Mouse (Mus musculus) liver, embryonic 15.5 days (tissue): ENCODE data around the gene Olfr599. TPM values are rescaled to one million over a fixed set of nuclear protein-coding genes. Genes with fewer than 3 reads are reported as not detected.
"Not testable (repeated sequence)": the region's sequence is repeated elsewhere in the genome, so short reads cannot be mapped to it uniquely, and the experiment has no call there.

ENCODE experiments used
- ATAC-seq: fragments of 200-750 bp; cut with Nextera tagmentation; 2 replicates; pipeline ENCODE4 v1.8.0; 2017; ENCODE audit warnings: moderate number of reproducible peaks, mild to moderate bottlenecking, moderate library complexity; ENCODE audit not compliant: insufficient read depth
- H3K27ac ChIP-seq: fragments of 300-500 bp; sonication (generic); replicated peaks from 2 replicates; pipeline ENCODE4 v1.5.1; 2015; ENCODE audit warnings: mild to moderate bottlenecking, inconsistent platforms
- H3K27me3 ChIP-seq: fragments of 300-500 bp; sonication (generic); 2 replicates; pipeline ENCODE4 v1.6.1; 2015; ENCODE audit warnings: mild to moderate bottlenecking, inconsistent platforms
- H3K36me3 ChIP-seq: fragments of 300-500 bp; sonication (generic); replicated peaks from 2 replicates; pipeline ENCODE4 v1.6.1; 2015; ENCODE audit warnings: moderate library complexity, mild to moderate bottlenecking, inconsistent platforms
- H3K4me1 ChIP-seq: fragments of 300-500 bp; sonication (generic); replicated peaks from 2 replicates; pipeline ENCODE4 v1.6.1; 2015; ENCODE audit warnings: inconsistent platforms
- H3K4me2 ChIP-seq: fragments of 300-500 bp; sonication (generic); 2 replicates; pipeline ENCODE4 v1.6.1; 2015; ENCODE audit warnings: moderate library complexity, mild to moderate bottlenecking, inconsistent platforms
- H3K4me3 ChIP-seq: fragments of 300-500 bp; sonication (generic); replicated peaks from 2 replicates; pipeline ENCODE4 v1.5.1; 2015; ENCODE audit warnings: mild to moderate bottlenecking, inconsistent platforms
- H3K9ac ChIP-seq: fragments of 300-500 bp; sonication (generic); 2 replicates; pipeline ENCODE4 v1.6.1; 2015; ENCODE audit warnings: moderate library complexity, mild to moderate bottlenecking, inconsistent platforms
- H3K9me3 ChIP-seq: fragments of 300-500 bp; sonication (generic); replicated peaks from 2 replicates; pipeline ENCODE4 v1.6.1; 2016; ENCODE audit warnings: inconsistent platforms
- WGBS: fragments of 180-500 bp; shearing (Covaris S2); methylation state at CpG from one replicate; pipeline ENCODE4 v1.1.7; 2015; ENCODE audit warnings: mixed read lengths; ENCODE audit not compliant: insufficient replicate concordance; 5-methylcytosine and 5-hydroxymethylcytosine counted together
- polyA plus RNA-seq: library from polyadenylated mRNA; unstranded; fragments of >200 nt; fragmentation: Nextera tagmentation; extraction: Ambion mirVana; gene quantifications from 2 replicates; pipeline ENCODE4 v1.2.1, GENCODE M21; 2015

Olfr599 gene
- polyA plus RNA-seq, result not detected in 2 replicates

DNA sequence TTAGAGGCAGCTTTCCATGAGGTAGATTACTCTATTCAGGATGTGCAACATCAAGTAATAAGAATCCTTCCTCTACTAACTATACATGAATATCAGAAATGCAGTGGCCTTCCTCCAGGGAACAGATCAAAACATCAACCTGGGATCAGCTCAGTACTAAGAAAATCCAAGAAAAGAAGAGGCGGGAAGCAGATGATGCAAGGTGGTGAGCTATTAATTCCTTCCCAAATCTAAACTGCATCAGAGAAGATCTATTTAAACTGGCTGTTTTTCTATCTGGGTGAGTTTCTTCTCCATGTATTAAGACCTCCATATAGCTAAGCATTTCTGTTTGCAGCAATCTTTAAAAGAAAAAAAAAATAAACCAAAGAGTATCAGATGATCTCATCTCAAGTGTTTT is at the start of gene Olfr599:
TSS of gene Olfr599 (plus strand) at position 301 of the 400 bp plus-strand sequence.
- Histone ChIP-seq H3K4me2 (no peak within 1 kb of the TSS), H3K27me3 (no peaks in the 10 kb centered on the region), H3K27ac (no peak within 1 kb of the TSS), H3K4me1 (no peaks in the 10 kb centered on the region), H3K9ac (no peak within 1 kb of the TSS), H3K4me3 (no peak within 1 kb of the TSS), H3K36me3 (no peaks in the 10 kb centered on the region), H3K9me3 (no peaks in the 10 kb centered on the region)
- no peak for ATAC-seq
- 53% methylated on average over 1 of the region's 1 CpGs for WGBS

- not testable (repeated sequence) for ATAC-seq, H3K4me3 ChIP-seq, H3K9me3 ChIP-seq, H3K4me2 ChIP-seq, H3K4me1 ChIP-seq, H3K9ac ChIP-seq, H3K27ac ChIP-seq, H3K36me3 ChIP-seq, H3K27me3 ChIP-seq
- WGBS, result 78% methylated on average over 2 of the region's 2 CpGs
Measured at GRCm38 (mm10) chr7:103305348-103305747, 30.4 kb upstream of the Olfr599 start, which contains the start of gene Olfr596. Olfr596 (plus strand) TSS chr7:103305648.

DNA sequence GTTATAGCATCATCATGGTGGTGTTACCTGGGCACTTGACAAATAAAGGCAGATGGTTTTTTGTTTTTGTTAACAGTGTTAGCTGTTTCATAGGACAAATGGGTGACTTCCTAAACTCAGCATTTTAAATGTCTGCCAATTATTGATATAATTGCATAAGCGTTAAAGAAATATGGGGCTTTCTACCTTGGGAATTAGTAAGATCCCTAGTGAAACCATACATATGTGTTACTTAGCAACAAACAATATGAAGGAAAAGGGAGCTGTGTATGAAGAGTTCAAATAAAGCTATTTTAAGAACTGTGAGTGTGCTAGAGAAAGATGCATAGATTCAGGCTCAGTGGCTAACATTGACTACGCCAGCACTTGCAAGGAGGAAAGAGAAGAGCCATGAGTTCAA is 19.7 kb upstream of the Olfr599 start, which contains the start of gene Olfr597:
TSS of gene Olfr597 (plus strand) at position 301 of the 400 bp plus-strand sequence.
- H3K9me3 ChIP-seq, H3K4me3 ChIP-seq, ATAC-seq, H3K27me3 ChIP-seq, H3K9ac ChIP-seq, H3K36me3 ChIP-seq, H3K4me2 ChIP-seq, H3K27ac ChIP-seq, H3K4me1 ChIP-seq: not testable (repeated sequence)
- WGBS, result 56% methylated on average over 2 of the region's 2 CpGs

DNA sequence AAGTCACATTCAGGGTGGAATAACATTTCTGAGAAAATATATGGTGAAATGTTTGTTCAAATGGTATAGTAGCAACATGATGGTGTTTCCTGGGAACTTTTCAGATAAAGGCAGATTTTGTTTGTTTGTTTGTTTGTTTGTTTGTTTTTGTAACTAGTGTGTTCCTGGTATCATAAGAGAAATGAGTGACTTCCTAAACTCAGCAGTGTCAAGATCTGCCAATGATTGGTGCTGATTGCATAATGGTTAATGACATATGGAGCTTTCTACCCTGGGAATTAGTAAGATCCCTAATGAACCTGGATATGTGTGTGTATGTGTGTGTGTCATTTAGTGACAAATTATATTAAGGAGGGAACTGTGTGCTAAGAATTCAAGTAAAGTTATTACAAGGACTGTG is 12.4 kb upstream of the Olfr599 start, which contains the start of gene Olfr598:
TSS of gene Olfr598 (plus strand) at position 301 of the 400 bp plus-strand sequence.
- no peaks in the 10 kb centered on the region for H3K9me3 ChIP-seq
- H3K27ac ChIP-seq, result no peak within 1 kb of the TSS
- H3K4me2 ChIP-seq, result no peak within 1 kb of the TSS
- H3K4me3 ChIP-seq, result no peak within 1 kb of the TSS
- no peaks in the 10 kb centered on the region for H3K36me3 ChIP-seq
- H3K27me3 ChIP-seq, result no peaks in the 10 kb centered on the region
- no peak for ATAC-seq
- H3K9ac ChIP-seq, result no peak within 1 kb of the TSS
- H3K4me1 ChIP-seq, result no peaks in the 10 kb centered on the region

GRCm38 (mm10) chr7:103349569-103349968 is 13.9 kb downstream of the Olfr599 start, which contains the start of gene Olfr600:
Olfr600 (minus strand) TSS chr7:103349669.
- Histone ChIP-seq H3K27me3 (no peaks in the 10 kb centered on the region), H3K4me2 (no peak within 1 kb of the TSS), H3K4me1 (no peaks in the 10 kb centered on the region), H3K4me3 (no peak within 1 kb of the TSS), H3K36me3 (no peaks in the 10 kb centered on the region), H3K27ac (no peak within 1 kb of the TSS), H3K9me3 (no peaks in the 10 kb centered on the region), H3K9ac (no peak within 1 kb of the TSS)
- no peak for ATAC-seq

- Histone ChIP-seq H3K4me2 (no peak within 1 kb of the TSS), H3K4me1 (no peaks in the 10 kb centered on the region), H3K9me3 (no peaks in the 10 kb centered on the region), H3K36me3 (no peaks in the 10 kb centered on the region), H3K9ac (no peak within 1 kb of the TSS), H3K27ac (no peak within 1 kb of the TSS), H3K27me3 (no peaks in the 10 kb centered on the region), H3K4me3 (no peak within 1 kb of the TSS)
- no peak for ATAC-seq
- 63% methylated on average over 1 of the region's 1 CpGs for whole genome bisulfite sequencing
Measured at GRCm38 (mm10) chr7:103362555-103362954, 26.8 kb downstream of the Olfr599 start, which contains the start of gene Olfr601. Olfr601 (minus strand) TSS chr7:103362655.

DNA sequence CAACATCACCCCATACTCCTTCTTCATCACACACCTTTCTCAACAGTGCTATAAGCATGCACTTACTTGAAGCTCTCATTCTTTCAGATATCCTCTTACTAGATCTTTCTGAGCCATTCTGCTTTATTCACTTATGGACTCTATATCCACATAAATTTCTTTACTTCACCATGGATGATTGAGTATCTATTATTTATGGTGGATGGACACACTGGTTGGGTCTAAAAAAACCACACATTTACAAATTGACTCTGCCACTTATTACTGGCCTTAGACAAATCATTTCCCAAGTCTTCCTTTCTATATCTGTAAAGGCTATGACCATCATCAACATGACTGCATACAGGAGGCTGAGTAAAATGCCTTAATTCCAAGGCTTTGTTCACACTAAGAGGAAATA is 50.4 kb downstream of the Olfr599 start, which contains the start of gene Olfr603:
TSS of gene Olfr603 (minus strand) at position 101 of the 400 bp plus-strand sequence.
- Histone ChIP-seq H3K4me2 (no peak within 1 kb of the TSS), H3K27me3 (no peaks in the 10 kb centered on the region), H3K4me1 (no peaks in the 10 kb centered on the region), H3K9me3 (no peaks in the 10 kb centered on the region), H3K9ac (no peak within 1 kb of the TSS), H3K36me3 (no peaks in the 10 kb centered on the region), H3K4me3 (no peak within 1 kb of the TSS), H3K27ac (no peak within 1 kb of the TSS)
- no peak for ATAC-seq

Other genes starting within 250 kb of the Olfr599 start
- gene Olfr585, start 238.2 kb upstream of the Olfr599 start, polyA plus RNA-seq, result not detected in 2 replicates
- gene Olfr586, start 210.3 kb upstream of the Olfr599 start, polyA plus RNA-seq, result not detected in 2 replicates
- gene Olfr588-ps1, start 195.0 kb upstream of the Olfr599 start, polyA plus RNA-seq, result not detected in 2 replicates
- not detected in 2 replicates for gene Olfr589, start 179.6 kb upstream of the Olfr599 start, polyA plus RNA-seq
- not detected in 2 replicates for gene Olfr591, start 157.6 kb upstream of the Olfr599 start, polyA plus RNA-seq
- gene Olfr592, start 151.1 kb upstream of the Olfr599 start, polyA plus RNA-seq, result not detected in 2 replicates
- not detected in 2 replicates for gene Olfr593, start 124.1 kb upstream of the Olfr599 start, polyA plus RNA-seq
- not detected in 2 replicates for gene Olfr594, start 118.9 kb upstream of the Olfr599 start, polyA plus RNA-seq
- gene Usp17ld, start 83.4 kb upstream of the Olfr599 start, polyA plus RNA-seq, result not detected in 2 replicates
- not detected in 2 replicates for gene Olfr596, start 30.3 kb upstream of the Olfr599 start, polyA plus RNA-seq
- gene Olfr597, start 19.6 kb upstream of the Olfr599 start, polyA plus RNA-seq, result not detected in 2 replicates
- gene Olfr598, start 12.3 kb upstream of the Olfr599 start, polyA plus RNA-seq, result not detected in 2 replicates
- not detected in 2 replicates for gene Olfr600, start 13.8 kb downstream of the Olfr599 start, polyA plus RNA-seq
- not detected in 2 replicates for gene Olfr601, start 26.7 kb downstream of the Olfr599 start, polyA plus RNA-seq
- gene Olfr603, start 50.3 kb downstream of the Olfr599 start, polyA plus RNA-seq, result not detected in 2 replicates
- gene Usp17lc, start 79.2 kb downstream of the Olfr599 start, polyA plus RNA-seq, result not detected in 2 replicates
- gene Olfr605, start 109.5 kb downstream of the Olfr599 start, polyA plus RNA-seq, result not detected in 2 replicates
- gene Olfr606, start 113.1 kb downstream of the Olfr599 start, polyA plus RNA-seq, result not detected in 2 replicates
- not detected in 2 replicates for gene Olfr607, start 128.2 kb downstream of the Olfr599 start, polyA plus RNA-seq
- not detected in 2 replicates for gene Olfr608, start 134.0 kb downstream of the Olfr599 start, polyA plus RNA-seq
- not detected in 2 replicates for gene Olfr609, start 162.1 kb downstream of the Olfr599 start, polyA plus RNA-seq
- not detected in 2 replicates for gene Olfr610, start 176.2 kb downstream of the Olfr599 start, polyA plus RNA-seq
- gene Olfr611, start 184.9 kb downstream of the Olfr599 start, polyA plus RNA-seq, result not detected in 2 replicates
- not detected in 2 replicates for gene Olfr612, start 206.8 kb downstream of the Olfr599 start, polyA plus RNA-seq
- gene Olfr613, start 212.2 kb downstream of the Olfr599 start, polyA plus RNA-seq, result not detected in 2 replicates
- gene Olfr615, start 220.2 kb downstream of the Olfr599 start, polyA plus RNA-seq, result not detected in 2 replicates
- gene Olfr616, start 233.2 kb downstream of the Olfr599 start, polyA plus RNA-seq, result not detected in 2 replicates
- gene Olfr617, start 237.1 kb downstream of the Olfr599 start, polyA plus RNA-seq, result not detected in 2 replicates